Mouse (Mus musculus): ENCODE measurements at regions not wholly inside any gene's neighbourhood (a gene's known extent, or its start where the extent isn't known, plus 50 kb on each side); places are given as distances from the start of the nearest gene placed in this dataset.

- POLR2A ChIA-PET, result no interaction called here
- CTCF ChIA-PET, result no interaction called here
Measured at GRCm38 (mm10) chr2:75034708-75035107, 209.1 kb downstream of the Mtx2 start.

- POLR2A ChIA-PET, result no interaction called here
- CTCF ChIA-PET, result no interaction called here
Measured at GRCm38 (mm10) chr2:75039066-75039465, 213.5 kb downstream of the Mtx2 start.

- CTCF ChIA-PET, result no interaction called here
- POLR2A ChIA-PET, result interaction anchor here in 1 of 4 experiments (0.6 kb wide), 1 partner anchor 1320 kb away, joined by 3 read pairs; no protein-coding TSS in a partner anchor
Measured at GRCm38 (mm10) chr2:75046892-75047291, 221.3 kb downstream of the Mtx2 start.

- ChIA-PET CTCF (interaction anchor here in 1 of 4 experiments (0.6 kb wide), 1 partner anchor 375 kb away, joined by 5 read pairs; no protein-coding TSS in a partner anchor), POLR2A (interaction anchor here in 1 of 4 experiments (0.9 kb wide), 1 partner anchor 12 kb away, joined by 3 read pairs; no protein-coding TSS in a partner anchor)
Measured at GRCm38 (mm10) chr2:75048071-75048470, 222.5 kb downstream of the Mtx2 start.

- ChIA-PET POLR2A (interaction anchor here in 3 of 4 experiments (0.7 to 1.6 kb wide), 6 partner anchors 10 to 110 kb away, joined by 3 to 11 read pairs (median 4); no protein-coding TSS in a partner anchor), CTCF (interaction anchor here (0.6 to 2.8 kb wide), 16 partner anchors 9 to 1275 kb away, joined by 3 to 15 read pairs (median 4); no protein-coding TSS in a partner anchor)
Measured at GRCm38 (mm10) chr2:75054474-75055186, 229.0 kb downstream of the Mtx2 start.

- ChIA-PET CTCF (interaction anchor here (0.6 to 2.8 kb wide), 13 partner anchors 9 to 1274 kb away, joined by 3 to 15 read pairs (median 4); no protein-coding TSS in a partner anchor), POLR2A (interaction anchor here in 3 of 4 experiments (0.7 to 1.6 kb wide), 5 partner anchors 9 to 63 kb away, joined by 3 to 11 read pairs (median 3); no protein-coding TSS in a partner anchor)
Measured at GRCm38 (mm10) chr2:75055187-75055543, 229.6 kb downstream of the Mtx2 start.

- CTCF ChIA-PET, result interaction anchor here in 1 of 4 experiments (1.4 kb wide), 1 partner anchor 345 kb away, joined by 4 read pairs; no protein-coding TSS in a partner anchor
- POLR2A ChIA-PET, result interaction anchor here in 1 of 4 experiments (1.2 kb wide), 2 partner anchors 13 to 57 kb away, joined by 3 to 4 read pairs; no protein-coding TSS in a partner anchor
Measured at GRCm38 (mm10) chr2:75061009-75061408, 235.4 kb downstream of the Mtx2 start.

- POLR2A ChIA-PET, result no interaction called here
- CTCF ChIA-PET, result no interaction called here
Measured at GRCm38 (mm10) chr2:75061456-75062188, 236.0 kb downstream of the Mtx2 start.

- ChIA-PET CTCF (interaction anchor here in 1 of 4 experiments (0.6 kb wide), 1 partner anchor 9 kb away, joined by 3 read pairs; no protein-coding TSS in a partner anchor), POLR2A (no interaction called here)
Measured at GRCm38 (mm10) chr2:75062189-75062510, 236.5 kb downstream of the Mtx2 start.

- POLR2A ChIA-PET, result interaction anchor here in 3 of 4 experiments (0.6 to 1.1 kb wide), 5 partner anchors 10 to 452 kb away, joined by 3 to 5 read pairs (median 4); no protein-coding TSS in a partner anchor
Measured at GRCm38 (mm10) chr2:75064406-75065115, 239.0 kb downstream of the Mtx2 start.

GRCm38 (mm10) chr2:75065304-75065703 is 239.7 kb downstream of the Mtx2 start:
- POLR2A ChIA-PET, result interaction anchor here in 1 of 4 experiments (0.8 kb wide), 1 partner anchor 12 kb away, joined by 3 read pairs; no protein-coding TSS in a partner anchor
- CTCF ChIA-PET, result interaction anchor here in 2 of 4 experiments (0.6 to 2.6 kb wide), 3 partner anchors 10 to 374 kb away, joined by 3 to 10 read pairs (median 3); partner anchors contain the start of gene Hoxd10 (in 1 of the 2)

More at GRCm38 (mm10) chr2:75064406-75065115, 239.0 kb downstream of the Mtx2 start:
- CTCF ChIA-PET, result interaction anchor here in 3 of 4 experiments (1.0 to 2.6 kb wide), 3 partner anchors 10 to 348 kb away, joined by 4 to 10 read pairs (median 7); no protein-coding TSS in a partner anchor

GRCm38 (mm10) chr2:75069321-75069720 is 243.7 kb downstream of the Mtx2 start:
- POLR2A ChIA-PET, result interaction anchor here in 1 of 4 experiments (0.5 kb wide), 1 partner anchor 36 kb away, joined by 5 read pairs; no protein-coding TSS in a partner anchor
- CTCF ChIA-PET, result no interaction called here

GRCm38 (mm10) chr2:75072021-75072420 is 246.4 kb downstream of the Mtx2 start:
- POLR2A ChIA-PET, result no interaction called here
- CTCF ChIA-PET, result no interaction called here

GRCm38 (mm10) chr2:75072471-75072870 is 246.9 kb downstream of the Mtx2 start:
- POLR2A ChIA-PET, result no interaction called here
- CTCF ChIA-PET, result no interaction called here

- CTCF ChIA-PET, result no interaction called here
- POLR2A ChIA-PET, result no interaction called here
Measured at GRCm38 (mm10) chr2:75073178-75073577, 247.6 kb downstream of the Mtx2 start.

GRCm38 (mm10) chr2:75087164-75087563 is 261.6 kb downstream of the Mtx2 start:
- POLR2A ChIA-PET, result interaction anchor here in 1 of 4 experiments (0.8 kb wide), 1 partner anchor 23 kb away, joined by 3 read pairs; no protein-coding TSS in a partner anchor
- CTCF ChIA-PET, result no interaction called here

- POLR2A ChIA-PET, result interaction anchor here in 1 of 4 experiments (0.6 kb wide), 1 partner anchor 687 kb away, joined by 3 read pairs; no protein-coding TSS in a partner anchor
- CTCF ChIA-PET, result no interaction called here
Measured at GRCm38 (mm10) chr2:75089186-75089585, 263.6 kb downstream of the Mtx2 start.

GRCm38 (mm10) chr2:75089616-75090015 is 264.0 kb downstream of the Mtx2 start:
- ChIA-PET POLR2A (interaction anchor here in 1 of 4 experiments (0.6 kb wide), 1 partner anchor 687 kb away, joined by 3 read pairs; no protein-coding TSS in a partner anchor), CTCF (no interaction called here)

GRCm38 (mm10) chr2:75090439-75090838 is 264.8 kb downstream of the Mtx2 start:
- ChIA-PET CTCF (no interaction called here), POLR2A (no interaction called here)
